Mouse (Mus musculus): Measurements from ENCODE around the gene Plxdc1. TPM values are rescaled to one million over a fixed set of nuclear protein-coding genes. Genes with fewer than 3 reads are reported as not detected.

Plxdc1 gene
- polyA plus RNA-seq, 1 experiment: 3.3 TPM

DNA sequence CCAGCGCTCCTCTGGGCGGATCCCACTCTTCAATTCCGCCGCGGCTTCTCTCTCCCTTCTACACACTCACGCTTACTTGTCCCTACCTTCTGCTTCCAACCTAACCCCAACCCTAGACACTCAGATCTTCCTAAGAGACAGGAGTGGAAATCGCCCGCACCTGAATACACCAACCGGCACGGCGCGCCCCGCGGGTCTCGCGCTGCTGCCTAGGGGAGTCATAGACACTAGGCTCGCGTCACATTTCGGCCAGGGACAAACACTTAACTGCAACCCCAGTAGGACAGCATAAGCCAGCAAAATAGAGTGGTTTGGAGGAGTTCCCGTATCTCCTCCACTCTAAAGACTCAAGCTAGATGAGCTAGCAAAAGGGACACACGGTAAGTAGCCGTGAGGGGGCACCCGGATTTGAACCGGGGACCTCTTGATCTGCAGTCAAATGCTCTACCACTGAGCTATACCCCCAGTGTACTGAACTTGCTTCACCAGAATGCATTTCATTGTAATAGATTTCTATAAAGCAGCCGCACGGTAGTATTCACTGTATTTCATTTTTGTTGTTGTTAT is 2.4 kb upstream of the Plxdc1 start:
- H3K9me3 ChIP-seq (replicated peaks; ENCODE audit: control insufficient read depth, insufficient read depth, low read length, poor library complexity, severe bottlenecking): no peaks in the 10 kb centered on the region
- H3K27ac ChIP-seq (ENCODE audit: insufficient read depth, low read length): peak overlapping the region; percentile 60
- H3K4me1 ChIP-seq (ENCODE audit: control insufficient read depth, insufficient read depth, low read length): peaks cover 2% of the 10 kb centered on the region
- no peaks in the 10 kb centered on the region for H3K27me3 ChIP-seq (ENCODE audit: control insufficient read depth, insufficient read depth, low read length, poor library complexity, severe bottlenecking)
- TF ChIP-seq EP300 (IDR thresholded peaks at IDR 0.05; ENCODE audit: insufficient read depth, low read depth, low read length) (no peak), CTCF (IDR thresholded peaks at IDR 0.05; ENCODE audit: low read depth, low read length) (no peak), POLR2A (IDR thresholded peaks at IDR 0.05; ENCODE audit: insufficient read depth, low read length) (no peak)
- H3K36me3 ChIP-seq (ENCODE audit: control insufficient read depth, insufficient read depth, low read length, poor library complexity, severe bottlenecking): no peaks in the 10 kb centered on the region
- peak overlapping the region; percentile 79 for H3K9ac ChIP-seq (ENCODE audit: low read depth, poor library complexity, severe bottlenecking)
- H3K4me3 ChIP-seq (ENCODE audit: low read depth, low read length): peak overlapping the region; percentile 92

DNA sequence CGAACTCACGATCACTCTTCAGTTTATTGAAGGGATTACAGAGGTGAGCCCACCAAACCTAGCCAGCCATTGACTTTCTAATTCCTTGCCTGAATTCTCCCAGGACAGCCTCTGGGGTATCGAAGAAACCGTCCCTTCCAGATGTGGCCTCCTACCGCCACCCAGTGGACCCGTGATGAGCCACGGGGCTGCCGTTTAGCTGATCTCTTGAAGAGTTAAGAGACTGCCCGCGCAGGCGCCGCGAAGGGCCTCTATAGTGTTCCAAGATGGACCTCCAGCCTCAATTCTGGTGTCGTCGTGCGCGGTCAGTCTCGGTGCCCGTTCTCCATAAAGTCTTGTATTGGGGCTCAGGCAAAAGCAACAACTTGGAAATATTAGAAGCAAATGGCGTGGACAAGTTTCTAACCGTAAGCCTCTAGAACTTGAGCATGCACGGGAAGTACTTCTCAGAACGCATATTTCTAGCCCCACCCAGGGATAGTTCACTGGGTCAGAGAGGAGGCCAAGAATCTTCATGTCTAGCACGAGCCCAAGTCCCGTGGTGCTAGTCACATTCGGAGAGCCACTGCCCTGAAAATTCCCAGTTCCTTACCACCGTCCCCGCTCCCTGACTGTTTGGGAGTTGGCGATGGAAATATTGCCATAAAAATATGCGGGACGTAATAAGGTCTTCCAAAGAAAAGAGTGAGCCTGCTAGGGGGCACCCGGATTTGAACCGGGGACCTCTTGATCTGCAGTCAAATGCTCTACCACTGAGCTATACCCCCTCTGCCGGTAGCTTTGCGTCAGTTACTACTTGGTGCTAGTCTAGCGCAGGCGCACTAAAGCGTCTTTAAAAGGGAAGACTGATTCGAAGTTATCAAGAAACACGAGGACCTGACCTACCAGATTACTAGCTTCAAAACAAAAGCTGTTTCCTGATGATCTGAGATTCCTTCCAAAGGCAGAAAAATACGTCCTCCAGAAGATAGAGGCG is 1.6 kb upstream of the Plxdc1 start:
- Histone ChIP-seq H3K27ac (ENCODE audit: insufficient read depth, low read length) (peak overlapping the region; percentile 81), H3K9ac (ENCODE audit: low read depth, poor library complexity, severe bottlenecking) (peak overlapping the region; percentile 79), H3K9me3 (replicated peaks; ENCODE audit: control insufficient read depth, insufficient read depth, low read length, poor library complexity, severe bottlenecking) (no peaks in the 10 kb centered on the region), H3K36me3 (ENCODE audit: control insufficient read depth, insufficient read depth, low read length, poor library complexity, severe bottlenecking) (no peaks in the 10 kb centered on the region), H3K4me3 (ENCODE audit: low read depth, low read length) (peak overlapping the region; percentile 98), H3K27me3 (ENCODE audit: control insufficient read depth, insufficient read depth, low read length, poor library complexity, severe bottlenecking) (no peaks in the 10 kb centered on the region), H3K4me1 (ENCODE audit: control insufficient read depth, insufficient read depth, low read length) (peaks cover 7% of the 10 kb centered on the region)
- TF ChIP-seq POLR2A (IDR thresholded peaks at IDR 0.05; ENCODE audit: insufficient read depth, low read length) (no peak), EP300 (IDR thresholded peaks at IDR 0.05; ENCODE audit: insufficient read depth, low read depth, low read length) (0 out of 2 replicates have a peak, but pooled peaks have one; percentile 54), CTCF (IDR thresholded peaks at IDR 0.05; ENCODE audit: low read depth, low read length) (peak; percentile 85)

- TF ChIP-seq POLR2A (IDR thresholded peaks at IDR 0.05; ENCODE audit: insufficient read depth, low read length) (no peak), CTCF (IDR thresholded peaks at IDR 0.05; ENCODE audit: low read depth, low read length) (no peak), EP300 (IDR thresholded peaks at IDR 0.05; ENCODE audit: insufficient read depth, low read depth, low read length) (no peak)
- Histone ChIP-seq H3K4me3 (ENCODE audit: low read depth, low read length) (peak overlapping the region; percentile 72), H3K36me3 (ENCODE audit: control insufficient read depth, insufficient read depth, low read length, poor library complexity, severe bottlenecking) (no peaks in the 10 kb centered on the region), H3K9me3 (replicated peaks; ENCODE audit: control insufficient read depth, insufficient read depth, low read length, poor library complexity, severe bottlenecking) (no peaks in the 10 kb centered on the region), H3K4me1 (ENCODE audit: control insufficient read depth, insufficient read depth, low read length) (peaks cover 8% of the 10 kb centered on the region), H3K27me3 (ENCODE audit: control insufficient read depth, insufficient read depth, low read length, poor library complexity, severe bottlenecking) (no peaks in the 10 kb centered on the region), H3K9ac (ENCODE audit: low read depth, poor library complexity, severe bottlenecking) (peak overlapping the region; percentile 54), H3K27ac (ENCODE audit: insufficient read depth, low read length) (0 out of 2 replicates have a peak overlapping the region, but pooled peaks have one; percentile 26)
Measured at GRCm38 (mm10) chr11:97986738-97987465, 658 bp upstream of the Plxdc1 start.

DNA sequence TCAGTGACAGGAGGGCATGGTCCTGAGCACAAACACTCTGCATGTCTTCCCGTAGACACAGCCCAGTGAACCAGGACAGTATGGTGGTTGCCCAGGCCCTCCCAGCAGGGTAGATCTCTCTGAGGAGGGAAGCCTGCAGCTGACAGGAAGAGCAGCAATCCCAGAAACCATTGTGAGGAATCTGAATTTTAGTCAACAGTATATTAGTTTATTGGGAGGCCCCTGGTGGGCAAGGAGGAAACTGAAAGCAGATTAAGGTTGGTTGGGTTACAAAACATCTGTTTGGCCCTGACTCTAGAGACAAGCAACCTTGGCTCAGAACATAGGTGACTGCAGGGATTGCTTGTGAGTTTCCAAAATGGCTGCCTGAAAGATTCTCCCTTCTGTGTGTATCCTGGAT is 2.3 kb downstream of the Plxdc1 start:
- Histone ChIP-seq H3K4me1 (ENCODE audit: control insufficient read depth, insufficient read depth, low read length) (peaks cover 12% of the 10 kb centered on the region), H3K9ac (ENCODE audit: low read depth, poor library complexity, severe bottlenecking) (no peak overlapping the region), H3K27me3 (ENCODE audit: control insufficient read depth, insufficient read depth, low read length, poor library complexity, severe bottlenecking) (no peaks in the 10 kb centered on the region), H3K27ac (ENCODE audit: insufficient read depth, low read length) (no peak overlapping the region), H3K36me3 (ENCODE audit: control insufficient read depth, insufficient read depth, low read length, poor library complexity, severe bottlenecking) (no peaks in the 10 kb centered on the region), H3K4me3 (ENCODE audit: low read depth, low read length) (no peak overlapping the region), H3K9me3 (replicated peaks; ENCODE audit: control insufficient read depth, insufficient read depth, low read length, poor library complexity, severe bottlenecking) (no peaks in the 10 kb centered on the region)
- TF ChIP-seq EP300 (IDR thresholded peaks at IDR 0.05; ENCODE audit: insufficient read depth, low read depth, low read length) (no peak), POLR2A (IDR thresholded peaks at IDR 0.05; ENCODE audit: insufficient read depth, low read length) (no peak), CTCF (IDR thresholded peaks at IDR 0.05; ENCODE audit: low read depth, low read length) (no peak)

DNA sequence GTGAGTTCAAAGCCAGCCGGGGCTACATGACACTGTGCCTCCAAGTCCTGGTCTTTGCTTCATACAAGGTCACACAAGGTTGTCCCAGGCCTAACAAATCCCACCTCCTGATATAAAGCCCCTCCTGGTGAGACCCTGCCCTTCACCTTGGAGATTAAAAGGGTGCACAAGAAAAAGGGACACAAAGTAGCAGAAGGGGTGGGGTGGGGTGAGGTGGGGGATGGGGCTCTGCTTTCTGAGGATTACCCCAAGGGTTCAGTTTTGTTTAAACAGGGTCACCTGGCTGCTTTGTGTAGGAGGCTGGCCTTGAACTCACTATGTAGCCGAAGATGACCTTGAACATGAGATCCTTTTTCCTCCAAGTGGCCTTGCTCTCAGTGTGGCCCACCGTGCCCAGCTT is 2.7 kb downstream of the Plxdc1 start:
- Histone ChIP-seq H3K4me3 (ENCODE audit: low read depth, low read length) (no peak overlapping the region), H3K27ac (ENCODE audit: insufficient read depth, low read length) (no peak overlapping the region), H3K9me3 (replicated peaks; ENCODE audit: control insufficient read depth, insufficient read depth, low read length, poor library complexity, severe bottlenecking) (no peaks in the 10 kb centered on the region), H3K4me1 (ENCODE audit: control insufficient read depth, insufficient read depth, low read length) (peaks cover 12% of the 10 kb centered on the region), H3K36me3 (ENCODE audit: control insufficient read depth, insufficient read depth, low read length, poor library complexity, severe bottlenecking) (no peaks in the 10 kb centered on the region), H3K27me3 (ENCODE audit: control insufficient read depth, insufficient read depth, low read length, poor library complexity, severe bottlenecking) (no peaks in the 10 kb centered on the region), H3K9ac (ENCODE audit: low read depth, poor library complexity, severe bottlenecking) (no peak overlapping the region)
- TF ChIP-seq EP300 (IDR thresholded peaks at IDR 0.05; ENCODE audit: insufficient read depth, low read depth, low read length): peak; percentile 28; the same call in 1 of the 2 replicates
- no peak for TF ChIP-seq POLR2A (IDR thresholded peaks at IDR 0.05; ENCODE audit: insufficient read depth, low read length)
- no peak for TF ChIP-seq CTCF (IDR thresholded peaks at IDR 0.05; ENCODE audit: low read depth, low read length)
